Mouse (Mus musculus) MEL (cell line): ENCODE results near the gene Tmem201.
A peak's percentile ranks its signal among the peaks of the same experiment; 100 is the strongest.

Source experiments
- CTCF ChIP-seq, 3 experiments: IDR thresholded peaks in 2 of 3; conservative IDR thresholded peaks in 1 of 3; 2 replicates each; pipeline ENCODE4 v1.5.1; 2011 to 2012; ENCODE audit warnings: low read length in 3 of 3, low read depth in 2 of 3, mild to moderate bottlenecking in 2 of 3, improper control_type of control experiment in 1 of 3, inconsistent platforms in 1 of 3, mixed read lengths in 1 of 3, moderate library complexity in 1 of 3; ENCODE audit not compliant: control insufficient read depth in 1 of 3, insufficient read depth in 1 of 3, poor library complexity in 1 of 3, severe bottlenecking in 1 of 3
- E2F4 ChIP-seq: IDR thresholded peaks from 2 replicates; pipeline ENCODE4 v1.6.1; 2011; ENCODE audit warnings: low read depth, low read length, improper control_type of control experiment, borderline replicate concordance
- EP300 ChIP-seq, 2 experiments: IDR thresholded peaks; 2 replicates each; pipeline ENCODE4 v1.6.1; 2011; ENCODE audit warnings: improper control_type of control experiment in 2 of 2, low read length in 2 of 2, low read depth in 1 of 2, mild to moderate bottlenecking in 1 of 2
- HCFC1 ChIP-seq: IDR thresholded peaks from 2 replicates; pipeline ENCODE4 v1.6.1; 2012; ENCODE audit warnings: low read depth, mild to moderate bottlenecking, inconsistent platforms, low read length, improper control_type of control experiment, moderate library complexity
- KAT2A ChIP-seq: conservative IDR thresholded peaks from 2 replicates; pipeline ENCODE4 v1.6.1; 2012; ENCODE audit warnings: low read depth, low read length, improper control_type of control experiment, inconsistent platforms
- MAX ChIP-seq: IDR thresholded peaks from 2 replicates; pipeline ENCODE4 v1.6.1; 2011; ENCODE audit warnings: low read length, improper control_type of control experiment
- MYB ChIP-seq: IDR thresholded peaks from 2 replicates; pipeline ENCODE4 v1.6.1; 2011; ENCODE audit warnings: mild to moderate bottlenecking, low read depth, low read length, improper control_type of control experiment
- POLR2AphosphoS2 ChIP-seq: IDR thresholded peaks from 2 replicates; pipeline ENCODE4 v1.6.1; 2011; ENCODE audit warnings: low read length, improper control_type of control experiment
- POLR2AphosphoS5 ChIP-seq: IDR thresholded peaks from 2 replicates; pipeline ENCODE4 v1.6.1; 2012; ENCODE audit warnings: low read depth, borderline replicate concordance, mild to moderate bottlenecking, inconsistent platforms, low read length, moderate library complexity, mixed read lengths
- RAD21 ChIP-seq: IDR thresholded peaks from 2 replicates; pipeline ENCODE4 v1.6.1; 2011; ENCODE audit warnings: mild to moderate bottlenecking, low read depth, low read length, improper control_type of control experiment
- SMC3 ChIP-seq: IDR thresholded peaks from 2 replicates; pipeline ENCODE4 v1.6.1; 2011; ENCODE audit warnings: low read depth, low read length, improper control_type of control experiment
- TBP ChIP-seq: IDR thresholded peaks from 2 replicates; pipeline ENCODE4 v1.8.0; 2011; ENCODE audit warnings: low read depth, low read length, improper control_type of control experiment
- USF1 ChIP-seq: IDR thresholded peaks from 2 replicates; pipeline ENCODE4 v1.6.1; 2014; ENCODE audit warnings: low read depth, mild to moderate bottlenecking, inconsistent platforms, low read length, improper control_type of control experiment, moderate library complexity
- ZNF384 ChIP-seq: IDR thresholded peaks from 2 replicates; pipeline ENCODE4 v1.6.1; 2012; ENCODE audit warnings: low read depth, mild to moderate bottlenecking, inconsistent platforms, low read length, improper control_type of control experiment

DNA sequence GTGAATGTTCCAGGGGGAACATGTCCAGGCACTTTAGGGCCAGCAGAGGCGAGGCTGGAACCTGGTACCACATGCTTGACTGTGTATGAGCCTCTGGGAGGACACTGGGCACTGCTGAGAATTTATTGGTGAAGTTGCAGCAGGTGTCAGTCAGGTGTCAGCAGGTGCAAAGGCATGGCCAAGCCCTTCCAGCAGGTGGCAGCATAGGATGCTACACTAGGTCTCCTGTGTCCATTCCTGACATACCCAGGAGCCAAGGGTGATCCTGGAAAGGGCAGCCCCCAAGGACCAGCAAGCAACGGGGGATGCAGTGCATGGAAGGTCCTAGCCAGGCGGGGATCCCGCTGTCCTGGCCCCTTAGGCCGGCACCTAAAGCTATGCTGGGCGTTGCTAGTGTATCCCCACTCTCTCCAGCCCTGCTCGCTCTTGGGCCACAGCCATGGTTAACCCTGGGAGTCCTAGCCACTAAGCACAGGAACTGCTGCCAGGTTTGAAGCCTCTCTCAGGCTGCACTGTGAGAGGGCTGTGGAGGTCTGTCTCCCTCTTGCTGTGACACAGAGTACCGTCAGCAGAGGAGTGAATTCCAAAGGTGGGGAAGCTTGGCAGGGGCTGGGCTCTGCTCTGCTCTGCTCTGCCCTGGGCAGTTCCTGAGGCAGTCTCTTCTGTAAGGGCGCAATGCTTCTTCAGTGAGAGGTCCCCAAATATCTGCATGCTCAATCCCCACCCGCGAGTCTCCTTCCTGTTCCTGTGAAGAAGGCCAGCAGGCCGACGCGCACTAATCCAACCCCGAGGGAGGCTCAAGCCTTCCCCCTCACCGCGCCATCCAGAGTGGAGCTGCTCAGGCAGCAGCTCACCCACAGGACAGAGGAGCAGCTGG, 13.8 kb downstream of the Tmem201 start:
- TF ChIP-seq RAD21, result peak; percentile 18; the same call in 1 of the 2 replicates
- TF ChIP-seq MYB, result no peak
- TF ChIP-seq CTCF (IDR thresholded peaks at IDR 0.05 in 2 of 3, conservative IDR thresholded peaks at IDR 0.05 in 1 of 3; ENCODE audit: control insufficient read depth in 1 of 3, insufficient read depth in 1 of 3, low read depth in 2 of 3, low read length in 3 of 3, poor library complexity in 1 of 3, severe bottlenecking in 1 of 3), result peak; percentile 63 to 76 (median 74)
- TF ChIP-seq HCFC1, result no peak
- TF ChIP-seq USF1, result no peak
- TF ChIP-seq E2F4, result no peak
- TF ChIP-seq MAX, result no peak
- TF ChIP-seq ZNF384, result no peak
- no peak for TF ChIP-seq POLR2AphosphoS5
- TF ChIP-seq SMC3, result peak; percentile 37; the same call in 1 of the 2 replicates
- no peak for TF ChIP-seq EP300 (IDR thresholded peaks at IDR 0.05; ENCODE audit: low read depth in 1 of 2, low read length in 2 of 2)
- TF ChIP-seq TBP, result no peak
- TF ChIP-seq KAT2A, result no peak
- no peak for TF ChIP-seq POLR2AphosphoS2
